Mouse (Mus musculus) E14TG2a.4 (cell line): Measurements from ENCODE around the gene Teddm1a.

Experiments
- CTCF ChIP-seq: conservative IDR thresholded peaks from 2 replicates; pipeline ENCODE4 v1.5.1; 2014; ENCODE audit warnings: low read length
- NANOG ChIP-seq: IDR thresholded peaks from 2 replicates; pipeline ENCODE4 v1.6.1; 2014; ENCODE audit warnings: borderline replicate concordance, low read length, mixed read lengths

DNA sequence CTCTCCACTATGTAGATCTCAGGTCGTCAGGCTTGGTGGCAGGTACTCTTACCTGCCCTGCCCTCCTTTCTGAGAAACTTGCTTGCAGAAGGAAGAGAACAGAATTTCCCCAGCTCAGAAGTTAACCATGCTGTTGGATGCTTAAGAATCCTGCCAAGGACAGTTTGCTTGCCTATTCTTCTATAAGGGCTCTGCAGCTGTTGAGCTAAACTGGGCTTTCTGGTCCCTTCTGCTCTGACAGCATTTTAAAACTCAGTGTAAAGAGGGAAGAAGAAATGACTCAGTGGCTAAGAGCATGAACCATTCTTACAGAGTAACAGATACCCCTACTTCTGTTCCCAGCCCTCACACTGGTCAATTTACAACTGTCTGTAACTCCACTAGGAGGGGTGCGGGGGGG lies 49.4 kb downstream of the Teddm1a start:
- no peak for TF ChIP-seq CTCF
- TF ChIP-seq NANOG, result no peak
